In genomic region chr13:50829879-50830550, GRCm38 (mm10) we compare ENCODE assay signal across 7 mouse cellular contexts.
DNase-seq lines count a peak whose midpoint lies in the region; ATAC-seq and TF ChIP-seq lines count a peak whose summit lies in the region.
"Not testable (repeated sequence)": the region's sequence is repeated elsewhere in the genome, so short reads cannot be mapped to it uniquely, and the experiment has no call there.

No protein-coding gene starts in this region.

- H3K27ac ChIP-seq in cortical plate, adult 2 months (ENCODE audit: insufficient read depth, low read length); forebrain, embryonic 15.5 days (replicated peaks); hindbrain, embryonic 13.5 days; kidney, embryonic 16.5 days (ENCODE audit: low read length); lung, postnatal 0 days (ENCODE audit: low read length): not testable (repeated sequence)

- not testable (repeated sequence) for H3K4me1 ChIP-seq in cortical plate, adult 2 months (ENCODE audit: control insufficient read depth, insufficient read depth, low read length); forebrain, embryonic 15.5 days; hindbrain, embryonic 13.5 days (replicated peaks); kidney, embryonic 16.5 days (ENCODE audit: insufficient read depth, low read length); lung, postnatal 0 days (ENCODE audit: insufficient read depth, low read depth, low read length)

- not testable (repeated sequence) for H3K9ac ChIP-seq in forebrain, embryonic 15.5 days (replicated peaks); hindbrain, embryonic 13.5 days; kidney, embryonic 16.5 days (replicated peaks; ENCODE audit: low read length); lung, postnatal 0 days (replicated peaks; ENCODE audit: low read depth)

- 0 out of 2 replicates have a peak, but pooled peaks have one; percentile 15 for TF ChIP-seq CTCF in cortical plate, adult 2 months (IDR thresholded peaks at IDR 0.05; ENCODE audit: extremely low read depth, insufficient read depth, low read length)
- TF ChIP-seq CTCF in lung, postnatal 0 days (IDR thresholded peaks at IDR 0.05) = peak; percentile 53

- peak; percentile 64; the same call in 1 of the 2 replicates for ATAC-seq in forebrain, embryonic 15.5 days (replicated peaks)
- ATAC-seq in hindbrain, embryonic 13.5 days (ENCODE audit: low FRiP score) = peak; percentile 87
- peak; percentile 63; the same call in 1 of the 2 replicates for ATAC-seq in kidney, embryonic 16.5 days (ENCODE audit: low FRiP score, low TSS enrichment)
- not testable (repeated sequence) for ATAC-seq in lung, postnatal 0 days

- not testable (repeated sequence) for TF ChIP-seq EP300 in lung, postnatal 0 days (IDR thresholded peaks at IDR 0.05)

- H3K27me3 ChIP-seq in forebrain, embryonic 15.5 days; hindbrain, embryonic 13.5 days; kidney, embryonic 16.5 days (ENCODE audit: insufficient read depth, low read length); lung, postnatal 0 days (replicated peaks; ENCODE audit: insufficient read depth, low read length): not testable (repeated sequence)

- not testable (repeated sequence) for H3K4me2 ChIP-seq in forebrain, embryonic 15.5 days (replicated peaks); hindbrain, embryonic 13.5 days; kidney, embryonic 16.5 days (replicated peaks; ENCODE audit: low read depth, low read length); lung, postnatal 0 days (replicated peaks; ENCODE audit: low read depth, low read length)

- DNase-seq in ZHBTc4 (ENCODE audit: low read depth, low spot score) = peak; percentile 36
- peak; percentile 40 for DNase-seq in lung, postnatal 0 days (ENCODE audit: low spot score)
- peak; percentile 17 for DNase-seq in neural tube, embryonic 10.5 days (ENCODE audit: extremely low spot score, low spot score)

- H3K36me3 ChIP-seq in forebrain, embryonic 15.5 days; hindbrain, embryonic 13.5 days; kidney, embryonic 16.5 days (ENCODE audit: insufficient read depth, low read length); lung, postnatal 0 days (ENCODE audit: insufficient read depth, low read length): not testable (repeated sequence)

- not testable (repeated sequence) for H3K4me3 ChIP-seq in cortical plate, adult 2 months (ENCODE audit: insufficient read depth, low read length); forebrain, embryonic 15.5 days; hindbrain, embryonic 13.5 days; kidney, embryonic 16.5 days (ENCODE audit: low read length); lung, postnatal 0 days (ENCODE audit: low read depth, low read length)

- 23% methylated on average over 4 of the region's 5 CpGs for WGBS in forebrain, embryonic 15.5 days
- WGBS in hindbrain, embryonic 13.5 days = 26% methylated on average over 4 of the region's 5 CpGs
- WGBS in kidney, embryonic 16.5 days = 30% methylated on average over 4 of the region's 5 CpGs
- WGBS in lung, postnatal 0 days = 26% methylated on average over 4 of the region's 5 CpGs

- H3K9me3 ChIP-seq in forebrain, embryonic 15.5 days; hindbrain, embryonic 13.5 days; kidney, embryonic 16.5 days (ENCODE audit: low read length); lung, postnatal 0 days (ENCODE audit: low read length): not testable (repeated sequence)

- TF ChIP-seq POLR2A in cortical plate, adult 2 months (IDR thresholded peaks at IDR 0.05; ENCODE audit: extremely low read depth, insufficient read depth, low read length) = not testable (repeated sequence)
